Mouse (Mus musculus) kidney, embryonic 14.5 days (tissue): Measurements from ENCODE around the gene Sdr9c7. TPM values are rescaled to one million over a fixed set of nuclear protein-coding genes. Genes with fewer than 3 reads are reported as not detected.

Experiments
- polyA plus RNA-seq: library from polyadenylated mRNA; unstranded; fragments of >200 nt; fragmentation: Nextera tagmentation; extraction: Ambion mirVana; gene quantifications from 2 replicates; pipeline ENCODE4 v1.2.1, GENCODE M21; 2014

The Sdr9c7 gene
- polyA plus RNA-seq, 1 experiment from 2014 or later: not detected

Other genes with a start within 250 kb of the Sdr9c7 start
- 7.6 and 12.4 TPM in 2 replicates for gene Nemp1, start 231.6 kb upstream of the Sdr9c7 start, polyA plus RNA-seq
- 19.0 and 19.8 TPM in 2 replicates for gene Nab2, start 229.9 kb upstream of the Sdr9c7 start, polyA plus RNA-seq
- gene Myo1a, start 193.3 kb upstream of the Sdr9c7 start, polyA plus RNA-seq: 0.20 and 0.45 TPM in 2 replicates
- 1.6 and 2.8 TPM in 2 replicates for gene Tac2, start 174.0 kb upstream of the Sdr9c7 start, polyA plus RNA-seq
- gene Zbtb39, start 159.0 kb upstream of the Sdr9c7 start, polyA plus RNA-seq: 6.9 and 7.6 TPM in 2 replicates
- gene Gpr182, start 146.8 kb upstream of the Sdr9c7 start, polyA plus RNA-seq: 2.0 and 3.7 TPM in 2 replicates
- gene Rdh1, start 138.8 kb upstream of the Sdr9c7 start, polyA plus RNA-seq: 0.05 and 0.07 TPM in 2 replicates
- 0.26 TPM in 1 of 2 replicates, not detected in the other for gene Rdh16f1, start 138.7 kb upstream of the Sdr9c7 start, polyA plus RNA-seq
- 0.32 TPM in 1 of 2 replicates, not detected in the other for gene Rdh9, start 122.1 kb upstream of the Sdr9c7 start, polyA plus RNA-seq
- gene Rdh16, start 97.4 kb upstream of the Sdr9c7 start, polyA plus RNA-seq: 0.07 and 0.14 TPM in 2 replicates
- gene Rdh19, start 48.6 kb upstream of the Sdr9c7 start, polyA plus RNA-seq: not detected in 2 replicates
- gene Rdh16f2, start 32.0 kb upstream of the Sdr9c7 start, polyA plus RNA-seq: not detected in 2 replicates
- gene Rdh7, start 9.7 kb upstream of the Sdr9c7 start, polyA plus RNA-seq: not detected in 2 replicates
- not detected in 2 replicates for gene Hsd17b6, start 109.1 kb downstream of the Sdr9c7 start, polyA plus RNA-seq
- 98.1 and 100.0 TPM in 2 replicates for gene Prim1, start 116.7 kb downstream of the Sdr9c7 start, polyA plus RNA-seq
- 967 and 1,287 TPM in 2 replicates for gene Naca, start 137.1 kb downstream of the Sdr9c7 start, polyA plus RNA-seq
- 566 and 622 TPM in 2 replicates for gene Ptges3, start 160.4 kb downstream of the Sdr9c7 start, polyA plus RNA-seq
- 2,294 and 2,764 TPM in 2 replicates for gene Atp5b, start 184.8 kb downstream of the Sdr9c7 start, polyA plus RNA-seq
- 17.6 and 33.7 TPM in 2 replicates for gene Baz2a, start 193.1 kb downstream of the Sdr9c7 start, polyA plus RNA-seq